Mouse (Mus musculus) liver, embryonic 14.5 days (tissue): Measurements from ENCODE around the gene Snrpn. TPM values are rescaled to one million over a fixed set of nuclear protein-coding genes. Genes with fewer than 3 reads are reported as not detected.

Source experiments
- ATAC-seq: fragments of 200-750 bp; cut with Nextera tagmentation; 2 replicates; pipeline ENCODE4 v1.8.0; 2017; ENCODE audit warnings: moderate number of reproducible peaks, mild to moderate bottlenecking, moderate library complexity; ENCODE audit not compliant: insufficient read depth
- DNase-seq, 3 experiments: peaks; one replicate each; pipeline ENCODE4 v3.0.0-alpha.2; 2012 to 2013; ENCODE audit warnings: low read depth in 3 of 3, low spot score in 3 of 3
- H3K27ac ChIP-seq: fragments of 300-500 bp; sonication (generic); 2 replicates; pipeline ENCODE4 v1.5.1; 2014; ENCODE audit warnings: moderate library complexity, mild to moderate bottlenecking, control low read depth, inconsistent platforms
- H3K27me3 ChIP-seq: fragments of 300-500 bp; sonication (generic); 2 replicates; pipeline ENCODE4 v1.6.1; 2014; ENCODE audit warnings: mild to moderate bottlenecking, low read length, moderate library complexity; ENCODE audit not compliant: control insufficient read depth, insufficient read depth
- H3K36me3 ChIP-seq: fragments of 300-500 bp; sonication (generic); replicated peaks from 2 replicates; pipeline ENCODE4 v1.6.1; 2014; ENCODE audit warnings: low read depth; ENCODE audit not compliant: control insufficient read depth, insufficient read depth
- H3K4me1 ChIP-seq, 2 experiments: fragments of 200-500 bp in 1 of 2; fragments of 300-500 bp in 1 of 2; sonication (generic) in 1 of 2; replicated peaks; 2 replicates each; pipeline ENCODE4 v1.6.1; 2012 to 2014; ENCODE audit warnings: antibody characterized with exemption in 1 of 2, inconsistent platforms in 1 of 2, low read length in 1 of 2; ENCODE audit not compliant: control insufficient read depth in 2 of 2, insufficient read depth in 2 of 2
- H3K4me2 ChIP-seq: fragments of 300-500 bp; sonication (generic); 2 replicates; pipeline ENCODE4 v1.6.1; 2014; ENCODE audit warnings: low read depth, mild to moderate bottlenecking, control low read depth, moderate library complexity
- H3K4me3 ChIP-seq, 2 experiments: fragments of 200-500 bp in 1 of 2; fragments of 300-500 bp in 1 of 2; sonication (generic) in 1 of 2; 2 replicates each; pipeline ENCODE4 v1.5.1; 2012 to 2014; ENCODE audit warnings: low read depth in 2 of 2, low read length in 2 of 2, mild to moderate bottlenecking in 2 of 2, control low read depth in 1 of 2, inconsistent platforms in 1 of 2, moderate library complexity in 1 of 2; ENCODE audit not compliant: insufficient read depth in 1 of 2
- H3K9ac ChIP-seq: fragments of 300-500 bp; sonication (generic); replicated peaks from 2 replicates; pipeline ENCODE4 v1.6.1; 2014; ENCODE audit warnings: mild to moderate bottlenecking, control low read depth, moderate library complexity
- H3K9me3 ChIP-seq: fragments of 300-500 bp; sonication (generic); 2 replicates; pipeline ENCODE4 v1.6.1; 2016; ENCODE audit warnings: low read length, mixed read lengths; ENCODE audit not compliant: control insufficient read depth
- CTCF ChIP-seq: IDR thresholded peaks from 2 replicates; pipeline ENCODE4 v1.5.1; 2016; ENCODE audit warnings: antibody characterized with exemption, low read depth, control low read depth
- EP300 ChIP-seq: IDR thresholded peaks from 2 replicates; pipeline ENCODE4 v1.6.1; 2016; ENCODE audit warnings: antibody characterized with exemption, low read depth
- WGBS: fragments of 180-500 bp; shearing (Covaris S2); extraction: QIAGEN DNeasy Blood & Tissue Kit; methylation state at CpG from one replicate; pipeline ENCODE4 v1.1.7; 2014; ENCODE audit not compliant: insufficient replicate concordance; 5-methylcytosine and 5-hydroxymethylcytosine counted together
- polyA plus RNA-seq, 2 experiments: library from polyadenylated mRNA; depleted of rRNA in 1 of 2; stranded (reverse) in 1 of 2; unstranded in 1 of 2; fragments of >200 nt; fragmentation: Nextera tagmentation in 1 of 2; extraction: Ambion mirVana in 1 of 2; gene quantifications; 2 replicates each; pipeline versions ENCODE4 v1.2.1 to v1.2.3; 2012 to 2014

Gene Snrpn
- polyA plus RNA-seq, 2 experiments = 5.2 to 5.5 TPM

- ATAC-seq (peak; percentile 72; the same call in 1 of the 2 replicates), DNase-seq (peak in 1 of 3 experiments; percentile 17)
- Histone ChIP-seq H3K27me3 (no peaks in the 10 kb centered on the region), H3K27ac (no peak overlapping the region), H3K4me3 (peak overlapping the region; percentile 47 to 52), H3K9me3 (no peaks in the 10 kb centered on the region), H3K36me3 (no peaks in the 10 kb centered on the region), H3K4me2 (peak overlapping the region; percentile 64), H3K4me1 (0 out of 4 replicates have a peak, but pooled peaks cover 0 to 6% of the 10 kb centered on the region in 2 experiments), H3K9ac (peak overlapping the region; percentile 43)
- TF ChIP-seq CTCF (no peak), EP300 (no peak)
- 55% methylated on average over 12 of the region's 12 CpGs for WGBS
Measured at GRCm38 (mm10) chr7:60003006-60003865, 136.8 kb downstream of the Snrpn start.

- no peaks in the 10 kb centered on the region for H3K27me3 ChIP-seq
- WGBS = 38% methylated on average over 1 of the region's 1 CpGs
Measured at GRCm38 (mm10) chr7:59978646-59979045, 161.4 kb downstream of the Snrpn start.

More at GRCm38 (mm10) chr7:59978646-59979045, 161.4 kb downstream of the Snrpn start:
- H3K4me1 ChIP-seq = no peaks in the 10 kb centered on the region
- H3K27ac ChIP-seq = no peak overlapping the region
- H3K4me2 ChIP-seq = no peak overlapping the region
- no peak for DNase-seq
- ATAC-seq = no peak
- TF ChIP-seq CTCF = no peak
- TF ChIP-seq EP300 = no peak
- no peaks in the 10 kb centered on the region for H3K36me3 ChIP-seq
- H3K4me3 ChIP-seq = no peak overlapping the region
- no peaks in the 10 kb centered on the region for H3K9me3 ChIP-seq
- H3K9ac ChIP-seq = no peak overlapping the region

Other genes with a start within 250 kb of the Snrpn start
- gene Snurf, start 135.2 kb downstream of the Snrpn start, polyA plus RNA-seq (2012; rRNA removed) = not detected in 2 replicates
- 3.8 and 4.5 TPM in 2 replicates for gene Snurf, start 135.2 kb downstream of the Snrpn start, polyA plus RNA-seq (2014; fragmentation: Nextera tagmentation; extraction: Ambion mirVana)
- gene Gm38393, start 135.2 kb downstream of the Snrpn start, polyA plus RNA-seq (2012; rRNA removed) = 0.40 and 0.55 TPM in 2 replicates
- 0.18 TPM in 1 of 2 replicates, not detected in the other for gene Gm38393, start 135.2 kb downstream of the Snrpn start, polyA plus RNA-seq (2014; fragmentation: Nextera tagmentation; extraction: Ambion mirVana)